8 mouse cellular contexts compared by ENCODE assay signal in the genomic region with DNA sequence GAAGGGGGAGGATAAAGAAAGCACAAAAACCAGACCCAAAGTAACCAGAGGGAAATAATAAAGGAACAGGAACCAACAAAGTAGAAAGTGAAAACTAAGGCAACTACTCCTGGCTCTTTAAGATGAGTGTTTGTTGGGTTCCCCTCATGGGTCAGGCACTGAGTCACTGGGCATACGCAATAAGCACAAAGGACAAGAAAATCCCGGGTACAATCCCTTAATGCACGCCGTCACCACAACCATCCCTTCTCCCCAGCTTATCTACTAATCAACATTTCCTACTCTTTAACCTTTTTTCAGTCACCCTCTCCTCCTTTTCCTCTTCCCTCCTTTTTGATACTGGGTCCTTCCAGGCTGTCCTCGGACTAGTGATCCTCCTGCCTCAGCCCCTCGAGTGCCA. TPM values are rescaled to one million over a fixed set of nuclear protein-coding genes. Genes with fewer than 3 reads are reported as not detected.
DNase-seq lines count a peak whose midpoint lies in the region; ATAC-seq and TF ChIP-seq lines count a peak whose summit lies in the region.

No protein-coding gene starts in this region.

- no peak for TF ChIP-seq CTCF in layer of hippocampus, adult 2 months (conservative IDR thresholded peaks at IDR 0.05)
- no peak for TF ChIP-seq CTCF in cortical plate, adult 2 months (IDR thresholded peaks at IDR 0.05; ENCODE audit: extremely low read depth, insufficient read depth, low read length)
- no peak for TF ChIP-seq CTCF in midbrain, postnatal 0 days (IDR thresholded peaks at IDR 0.05)

- H3K9ac ChIP-seq in midbrain, postnatal 0 days (replicated peaks; ENCODE audit: low read length, poor library complexity, severe bottlenecking), result no peak overlapping the region

- H3K4me3 ChIP-seq in layer of hippocampus, adult 2 months, result peak overlapping the region; percentile 91
- H3K4me3 ChIP-seq in cortical plate, adult 2 months (ENCODE audit: insufficient read depth, low read length), result peak overlapping the region; percentile 83; the same call in 1 of the 2 replicates
- H3K4me3 ChIP-seq in midbrain, postnatal 0 days (ENCODE audit: low read depth, low read length), result peak overlapping the region; percentile 72

- no peak overlapping the region for H3K27ac ChIP-seq in layer of hippocampus, adult 2 months
- no peak overlapping the region for H3K27ac ChIP-seq in cortical plate, adult 2 months (ENCODE audit: insufficient read depth, low read length)
- H3K27ac ChIP-seq in midbrain, postnatal 0 days (ENCODE audit: low read depth, low read length), result no peak overlapping the region

- H3K36me3 ChIP-seq in midbrain, postnatal 0 days (ENCODE audit: insufficient read depth, low read length), result peaks cover 16% of the 10 kb centered on the region

- H3K4me2 ChIP-seq in midbrain, postnatal 0 days (ENCODE audit: low read depth, low read length, poor library complexity, severe bottlenecking), result peak overlapping the region; percentile 68

- H3K27me3 ChIP-seq in midbrain, postnatal 0 days (ENCODE audit: insufficient read depth, low read length), result no peaks in the 10 kb centered on the region

- no peaks in the 10 kb centered on the region for H3K9me3 ChIP-seq in midbrain, postnatal 0 days (ENCODE audit: low read length)

- 83% methylated on average over 6 of the region's 6 CpGs for WGBS in midbrain, postnatal 0 days

- ATAC-seq in midbrain, postnatal 0 days (ENCODE audit: low FRiP score), result no peak

- H3K4me1 ChIP-seq in cortical plate, adult 2 months (ENCODE audit: control insufficient read depth, insufficient read depth, low read length), result peaks cover 7% of the 10 kb centered on the region; the same call in 1 of the 2 replicates
- H3K4me1 ChIP-seq in midbrain, postnatal 0 days (ENCODE audit: insufficient read depth, low read length), result peaks cover 17% of the 10 kb centered on the region; the same call in 1 of the 2 replicates

- no peak for TF ChIP-seq POLR2A in cortical plate, adult 2 months (IDR thresholded peaks at IDR 0.05; ENCODE audit: extremely low read depth, insufficient read depth, low read length)

- DNase-seq in layer of hippocampus, adult 2 months (ENCODE audit: low spot score in 2 of 2), result no peak
- DNase-seq in layer of hippocampus, postnatal 10 days (ENCODE audit: low spot score in 2 of 2), result no peak
- DNase-seq in induced T-regulatory cell, adult 2 months (ENCODE audit: low read depth), result peak; percentile 51
- DNase-seq in midbrain, postnatal 0 days (ENCODE audit: low spot score), result no peak
- no peak for DNase-seq in cerebellum, adult 11 months
- no peak for DNase-seq in cerebellum, adult 18-20 months
- DNase-seq in T-cell, adult 2 months (ENCODE audit: low spot score), result no peak

RNA-seq across cellular contexts. Expression of gene Sirt2, which starts 1.3 kb away (rescaled TPM):
- total RNA-seq in layer of hippocampus, adult 2 months (2021), result 100 to 1,000 TPM; 128 to 139 TPM
- 100 to 1,000 TPM; 150 to 167 TPM for total RNA-seq in layer of hippocampus, postnatal 10 days (2021)
- polyA plus RNA-seq in cortical plate, adult 2 months (2012; rRNA removed), result 267 and 291 TPM in 2 replicates
- 64.8 and 85.9 TPM in 2 replicates for total RNA-seq in midbrain, postnatal 0 days (2014; rRNA removed)
- 111 and 120 TPM in 2 replicates for polyA plus RNA-seq in midbrain, postnatal 0 days (2015; fragmentation: Nextera tagmentation; extraction: Ambion mirVana)

RNA-seq across cellular contexts. Expression of gene Nfkbib, which starts 2.1 kb away (rescaled TPM):
- total RNA-seq in layer of hippocampus, adult 2 months (2021), result 10 to 100 TPM; 25.6 to 27.2 TPM
- total RNA-seq in layer of hippocampus, postnatal 10 days (2021), result 10 to 100 TPM; 32.2 to 35.8 TPM
- 34.0 and 36.4 TPM in 2 replicates for polyA plus RNA-seq in cortical plate, adult 2 months (2012; rRNA removed)
- 18.3 and 19.7 TPM in 2 replicates for total RNA-seq in midbrain, postnatal 0 days (2014; rRNA removed)
- polyA plus RNA-seq in midbrain, postnatal 0 days (2015; fragmentation: Nextera tagmentation; extraction: Ambion mirVana), result 58.5 and 65.3 TPM in 2 replicates

RNA-seq across cellular contexts. Expression of gene Ccer2, which starts 9.2 kb away (rescaled TPM):
- total RNA-seq in layer of hippocampus, adult 2 months (2021), result under 1 TPM; 0.34 to 0.36 TPM
- total RNA-seq in layer of hippocampus, postnatal 10 days (2021), result under 1 TPM; 0.46 to 0.54 TPM
- 2.9 and 4.5 TPM in 2 replicates for polyA plus RNA-seq in cortical plate, adult 2 months (2012; rRNA removed)
- total RNA-seq in midbrain, postnatal 0 days (2014; rRNA removed), result not detected in 2 replicates
- 1.4 and 1.8 TPM in 2 replicates for polyA plus RNA-seq in midbrain, postnatal 0 days (2015; fragmentation: Nextera tagmentation; extraction: Ambion mirVana)

RNA-seq across cellular contexts. Expression of gene Sars2, which starts 23.4 kb away (rescaled TPM):
- total RNA-seq in layer of hippocampus, adult 2 months (2021), result 10 to 100 TPM; 13.9 to 14.3 TPM
- 10 to 100 TPM; 14.1 to 17.2 TPM for total RNA-seq in layer of hippocampus, postnatal 10 days (2021)
- polyA plus RNA-seq in cortical plate, adult 2 months (2012; rRNA removed), result 15.2 and 15.5 TPM in 2 replicates
- 17.8 and 18.6 TPM in 2 replicates for total RNA-seq in midbrain, postnatal 0 days (2014; rRNA removed)
- polyA plus RNA-seq in midbrain, postnatal 0 days (2015; fragmentation: Nextera tagmentation; extraction: Ambion mirVana), result 16.2 and 19.3 TPM in 2 replicates

RNA-seq across cellular contexts. Expression of gene Rinl, which starts 23.6 kb away (rescaled TPM):
- total RNA-seq in layer of hippocampus, adult 2 months (2021), result 1 to 10 TPM; 2.6 to 4.5 TPM
- 1 to 10 TPM; 1.5 to 2.0 TPM for total RNA-seq in layer of hippocampus, postnatal 10 days (2021)
- 2.3 and 2.4 TPM in 2 replicates for polyA plus RNA-seq in cortical plate, adult 2 months (2012; rRNA removed)
- total RNA-seq in midbrain, postnatal 0 days (2014; rRNA removed), result 0.80 and 1.0 TPM in 2 replicates
- polyA plus RNA-seq in midbrain, postnatal 0 days (2015; fragmentation: Nextera tagmentation; extraction: Ambion mirVana), result 1.9 TPM in 2 replicates
